Mouse (Mus musculus): Measurements from ENCODE around the gene Ninj2. TPM values are rescaled to one million over a fixed set of nuclear protein-coding genes. Genes with fewer than 3 reads are reported as not detected.

Gene Ninj2
- total and polyA plus RNA-seq, 3 experiments: 0.08 TPM; not detected in 2

DNA sequence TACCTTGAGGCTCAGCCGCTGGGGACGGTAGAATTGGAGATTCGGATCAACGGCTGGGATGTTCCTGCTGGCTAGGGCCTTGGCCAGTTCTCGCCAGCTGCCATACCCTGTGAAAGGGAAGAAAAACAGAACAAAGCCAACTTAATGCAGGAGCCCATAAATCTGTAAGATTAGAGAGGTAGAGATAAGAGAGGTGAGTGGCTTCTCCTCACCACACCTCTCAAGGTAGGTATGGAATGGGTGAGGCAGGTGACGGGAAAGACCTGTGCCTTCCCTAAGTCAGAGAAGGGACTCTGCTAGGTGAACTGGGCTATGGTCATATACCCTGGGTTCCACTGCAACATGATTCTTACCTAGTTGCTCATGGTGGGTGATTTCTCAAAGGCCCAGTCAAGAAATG is 139.7 kb downstream of the Ninj2 start:
- peaks cover 1 to 3% of the 10 kb centered on the region in 2 experiments; a peak in 2 of 4 replicates for H3K27me3 ChIP-seq (ENCODE audit: control insufficient read depth in 1 of 2, insufficient read depth in 2 of 2, low read length in 2 of 2)
- no peaks in the 10 kb centered on the region for H3K79me2 ChIP-seq (ENCODE audit: control insufficient read depth, insufficient read depth, low read length, poor library complexity)
- no peaks in the 10 kb centered on the region for H3K36me3 ChIP-seq (ENCODE audit: control insufficient read depth in 1 of 2, insufficient read depth in 2 of 2, low read length in 2 of 2)
- TF ChIP-seq POLR2AphosphoS2 (IDR thresholded peaks at IDR 0.05; ENCODE audit: low read length): no peak
- no peak for TF ChIP-seq ZMIZ1 (IDR thresholded peaks at IDR 0.05; ENCODE audit: low read depth, low read length)
- TF ChIP-seq MAX (IDR thresholded peaks at IDR 0.05; ENCODE audit: low read length): no peak
- TF ChIP-seq NELFE (IDR thresholded peaks at IDR 0.05; ENCODE audit: low read depth, low read length): no peak
- no peak for TF ChIP-seq CHD1 (IDR thresholded peaks at IDR 0.05; ENCODE audit: low read depth, low read length)
- no peak for TF ChIP-seq EP300 (IDR thresholded peaks at IDR 0.05; ENCODE audit: low read depth in 1 of 2, low read length in 2 of 2)
- no peak for TF ChIP-seq CTCF (IDR thresholded peaks at IDR 0.05 in 2 of 3, conservative IDR thresholded peaks at IDR 0.05 in 1 of 3; ENCODE audit: control insufficient read depth in 1 of 3, insufficient read depth in 1 of 3, low read depth in 2 of 3, low read length in 3 of 3, poor library complexity in 1 of 3, severe bottlenecking in 1 of 3)
- TF ChIP-seq MXI1 (IDR thresholded peaks at IDR 0.05; ENCODE audit: low read depth, low read length): no peak
- no peak for TF ChIP-seq SIN3A (IDR thresholded peaks at IDR 0.05; ENCODE audit: low read length)
- no peak for TF ChIP-seq TCF12 (IDR thresholded peaks at IDR 0.05; ENCODE audit: low read depth, low read length)
- TF ChIP-seq POLR2AphosphoS5 (IDR thresholded peaks at IDR 0.05; ENCODE audit: borderline replicate concordance, low read depth, low read length): no peak
- no peak for TF ChIP-seq KAT2A (conservative IDR thresholded peaks at IDR 0.05; ENCODE audit: low read depth, low read length)
- no peak for TF ChIP-seq MAFK (IDR thresholded peaks at IDR 0.05; ENCODE audit: borderline replicate concordance, low read depth, low read length)
- TF ChIP-seq E2F4 (IDR thresholded peaks at IDR 0.05; ENCODE audit: borderline replicate concordance, low read depth, low read length): no peak
- no peak for TF ChIP-seq GATA1 (IDR thresholded peaks at IDR 0.05; ENCODE audit: low read depth, low read length)
- no peak overlapping the region for H3K27ac ChIP-seq (ENCODE audit: control insufficient read depth, low read depth, low read length)
- H3K4me3 ChIP-seq (ENCODE audit: control insufficient read depth in 1 of 2, insufficient read depth in 1 of 2, low read depth in 2 of 2, low read length in 2 of 2): no peak overlapping the region
- no peak overlapping the region for H3K9ac ChIP-seq (ENCODE audit: control insufficient read depth, low read depth, low read length, poor library complexity, severe bottlenecking)
- no peaks in the 10 kb centered on the region for H3K4me1 ChIP-seq (ENCODE audit: control insufficient read depth in 1 of 2, insufficient read depth in 2 of 2, low read length in 2 of 2)
- no peak for DNase-seq (ENCODE audit: low read depth, low spot score)
- no peaks in the 10 kb centered on the region for H3K9me3 ChIP-seq (replicated peaks; ENCODE audit: insufficient read depth, low read length)

DNA sequence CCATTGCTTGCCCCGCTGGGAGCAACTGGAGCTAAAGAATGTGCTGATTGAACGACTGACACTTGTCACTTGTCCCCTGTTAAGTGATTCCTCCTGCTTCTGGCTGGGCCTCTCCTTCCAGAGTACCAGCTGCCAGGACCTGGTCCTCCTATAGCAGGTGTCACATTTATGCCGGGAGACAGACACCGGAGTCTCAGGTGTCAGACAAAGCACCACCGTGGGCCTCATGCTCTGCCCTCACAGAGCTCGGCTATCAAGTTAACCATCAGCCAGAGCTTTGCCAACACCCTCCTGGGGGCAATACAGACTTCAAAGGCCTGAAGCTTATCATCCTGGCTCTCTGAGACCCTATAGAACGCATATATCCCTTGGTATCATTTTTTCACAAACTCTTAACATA is 142.7 kb downstream of the Ninj2 start:
- Histone ChIP-seq H3K27me3 (ENCODE audit: control insufficient read depth in 1 of 2, insufficient read depth in 2 of 2, low read length in 2 of 2) (peaks cover 1 to 3% of the 10 kb centered on the region in 2 experiments; a peak in 2 of 4 replicates), H3K9ac (ENCODE audit: control insufficient read depth, low read depth, low read length, poor library complexity, severe bottlenecking) (no peak overlapping the region)
- no peak for TF ChIP-seq ZKSCAN1 (IDR thresholded peaks at IDR 0.05; ENCODE audit: low read depth, low read length)
- TF ChIP-seq MAFK (IDR thresholded peaks at IDR 0.05; ENCODE audit: borderline replicate concordance, low read depth, low read length): no peak
- TF ChIP-seq EP300 (IDR thresholded peaks at IDR 0.05; ENCODE audit: low read depth in 1 of 2, low read length in 2 of 2): no peak
- TF ChIP-seq ZC3H11A (IDR thresholded peaks at IDR 0.05; ENCODE audit: low read depth, low read length): no peak
- TF ChIP-seq USF1 (IDR thresholded peaks at IDR 0.05; ENCODE audit: low read depth, low read length): no peak
- no peak for TF ChIP-seq ZMIZ1 (IDR thresholded peaks at IDR 0.05; ENCODE audit: low read depth, low read length)
- no peak for TF ChIP-seq RAD21 (IDR thresholded peaks at IDR 0.05; ENCODE audit: low read depth, low read length)
- TF ChIP-seq GATA1 (IDR thresholded peaks at IDR 0.05; ENCODE audit: low read depth, low read length): no peak
- TF ChIP-seq JUND (IDR thresholded peaks at IDR 0.05; ENCODE audit: low read depth, low read length): no peak
- TF ChIP-seq KAT2A (conservative IDR thresholded peaks at IDR 0.05; ENCODE audit: low read depth, low read length): no peak
- TF ChIP-seq ETS1 (IDR thresholded peaks at IDR 0.05; ENCODE audit: low read depth, low read length): no peak
- TF ChIP-seq TBP (IDR thresholded peaks at IDR 0.05; ENCODE audit: low read depth, low read length): no peak
- no peak for TF ChIP-seq POLR2AphosphoS5 (IDR thresholded peaks at IDR 0.05; ENCODE audit: borderline replicate concordance, low read depth, low read length)

More for the DNA sequence above, 142.7 kb downstream of the Ninj2 start:
- H3K79me2 ChIP-seq (ENCODE audit: control insufficient read depth, insufficient read depth, low read length, poor library complexity): no peaks in the 10 kb centered on the region
- H3K4me3 ChIP-seq (ENCODE audit: control insufficient read depth in 1 of 2, insufficient read depth in 1 of 2, low read depth in 2 of 2, low read length in 2 of 2): no peak overlapping the region
- DNase-seq (ENCODE audit: low read depth, low spot score): no peak
- H3K27ac ChIP-seq (ENCODE audit: control insufficient read depth, low read depth, low read length): no peak overlapping the region
- no peaks in the 10 kb centered on the region for H3K36me3 ChIP-seq (ENCODE audit: control insufficient read depth in 1 of 2, insufficient read depth in 2 of 2, low read length in 2 of 2)
- H3K4me1 ChIP-seq (ENCODE audit: control insufficient read depth in 1 of 2, insufficient read depth in 2 of 2, low read length in 2 of 2): no peaks in the 10 kb centered on the region
- no peaks in the 10 kb centered on the region for H3K9me3 ChIP-seq (replicated peaks; ENCODE audit: insufficient read depth, low read length)

Measured in MEL (cell line).